Mouse (Mus musculus) effector memory CD4-positive, alpha-beta T cell, adult 5 months (primary cell): ENCODE measurements around the gene Krt6a. TPM values are rescaled to one million over a fixed set of nuclear protein-coding genes. Genes with fewer than 3 reads are reported as not detected.

Experiments
- polyA plus RNA-seq: library from polyadenylated mRNA; unstranded; fragments of 100-300 nt; shearing (Covaris generic); gene quantifications from one replicate; pipeline ENCODE4 v1.2.1, GENCODE M21; 2017

Krt6a gene
- not detected for polyA plus RNA-seq

GRCm38 (mm10) chr15:101694207-101694606 is at the start of gene Krt6a:
Krt6a (minus strand) TSS chr15:101694307.

GRCm38 (mm10) chr15:101742711-101743110 is 48.6 kb upstream of the Krt6a start, which contains the start of gene Krt71:
Krt71 (minus strand) TSS chr15:101743109.

GRCm38 (mm10) chr15:101712720-101713119 is 18.6 kb upstream of the Krt6a start, which contains the start of gene Krt5:
Krt5 (minus strand) TSS chr15:101712898.

GRCm38 (mm10) chr15:101680187-101680586 is 13.9 kb downstream of the Krt6a start, which contains the start of gene Krt6b:
Krt6b (minus strand) TSS chr15:101680287.

GRCm38 (mm10) chr15:101647280-101647679 is 46.8 kb downstream of the Krt6a start, which contains the start of gene Gm5478:
Gm5478 (minus strand) TSS chr15:101647380.

Other genes starting within 250 kb of the Krt6a start
- gene Krt88, start 246.6 kb downstream of the Krt6a start, polyA plus RNA-seq = not detected
- gene Krt81, start 230.6 kb downstream of the Krt6a start, polyA plus RNA-seq = not detected
- not detected for gene Krt86, start 220.8 kb downstream of the Krt6a start, polyA plus RNA-seq
- 17.0 TPM for gene Krt83, start 202.8 kb downstream of the Krt6a start, polyA plus RNA-seq
- not detected for gene Gm49425, start 177.0 kb downstream of the Krt6a start, polyA plus RNA-seq
- not detected for gene Krt84, start 161.5 kb downstream of the Krt6a start, polyA plus RNA-seq
- not detected for gene Krt82, start 143.6 kb downstream of the Krt6a start, polyA plus RNA-seq
- gene Krt90, start 131.4 kb downstream of the Krt6a start, polyA plus RNA-seq = not detected
- gene Krt75, start 120.4 kb downstream of the Krt6a start, polyA plus RNA-seq = 0.19 TPM
- not detected for gene Gm5414, start 66.1 kb downstream of the Krt6a start, polyA plus RNA-seq
- not detected for gene Gm5478, start 46.9 kb downstream of the Krt6a start, polyA plus RNA-seq
- not detected for gene Krt6b, start 14.0 kb downstream of the Krt6a start, polyA plus RNA-seq
- gene Krt5, start 18.6 kb upstream of the Krt6a start, polyA plus RNA-seq = not detected
- gene Krt71, start 48.8 kb upstream of the Krt6a start, polyA plus RNA-seq = not detected
- gene Krt72, start 92.2 kb upstream of the Krt6a start, polyA plus RNA-seq = not detected
- gene Krt73, start 108.0 kb upstream of the Krt6a start, polyA plus RNA-seq = not detected
- gene Krt2, start 123.9 kb upstream of the Krt6a start, polyA plus RNA-seq = not detected
- 0.62 TPM for gene Krt1, start 156.5 kb upstream of the Krt6a start, polyA plus RNA-seq
- gene Krt77, start 175.4 kb upstream of the Krt6a start, polyA plus RNA-seq = not detected
- not detected for gene Krt76, start 198.6 kb upstream of the Krt6a start, polyA plus RNA-seq
- not detected for gene Krt4, start 230.4 kb upstream of the Krt6a start, polyA plus RNA-seq
- not detected for gene Krt79, start 246.0 kb upstream of the Krt6a start, polyA plus RNA-seq